Mouse (Mus musculus): Measurements from ENCODE around the gene Efs.
A peak's percentile ranks its signal among the peaks of the same experiment; 100 is the strongest.

Efs gene

GRCm38 (mm10) chr14:54924641-54925348 lies 1.1 kb downstream of the Efs start:
- DNase-seq (ENCODE audit: low spot score in 2 of 2) = no peak

DNA sequence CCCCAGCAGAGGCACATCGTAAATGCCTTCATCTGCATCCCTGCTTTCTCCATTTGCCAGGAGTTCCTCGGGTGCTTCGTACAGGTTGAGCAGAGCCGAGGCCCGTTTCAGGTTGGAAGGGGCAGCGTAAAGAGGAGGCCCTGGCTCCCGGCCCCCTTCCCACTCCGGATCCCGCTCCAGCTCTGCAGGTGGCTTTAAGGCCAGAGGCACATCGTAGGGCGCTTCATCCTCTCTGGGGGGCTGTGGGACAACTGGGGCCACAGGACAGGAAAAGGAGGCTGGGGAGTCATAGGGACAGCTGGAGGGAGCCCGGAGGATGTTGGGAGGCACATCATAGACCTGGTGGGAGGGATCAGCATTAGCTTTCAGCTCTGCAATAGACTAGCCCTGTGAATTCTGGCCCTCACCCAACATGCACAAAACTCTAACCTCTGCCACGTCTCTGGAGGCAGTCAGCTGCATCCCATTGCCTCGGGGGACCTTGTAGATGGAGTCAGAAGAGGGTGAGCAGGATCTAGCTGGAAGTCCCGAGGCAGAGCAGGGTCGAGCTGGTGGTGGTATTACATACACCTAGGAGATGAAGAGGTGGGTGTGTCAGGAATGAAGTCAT lies 5.7 kb downstream of the Efs start:
- no peak for DNase-seq (ENCODE audit: low spot score in 2 of 2)

GRCm38 (mm10) chr14:54913343-54913742 lies 12.6 kb downstream of the Efs start:
- DNase-seq (ENCODE audit: low spot score in 2 of 2) = peak in 1 of 2 experiments; percentile 31

- peak; percentile 84 to 86 for DNase-seq (ENCODE audit: low spot score in 2 of 2)
Measured at GRCm38 (mm10) chr14:54912886-54913285, 13.0 kb downstream of the Efs start, which contains the start of gene Slc22a17. Gene Slc22a17 (minus strand): TSS chr14:54913132.

GRCm38 (mm10) chr14:54912109-54912850 lies 13.6 kb downstream of the Efs start:
- no peak for DNase-seq (ENCODE audit: low spot score in 2 of 2)

DNA sequence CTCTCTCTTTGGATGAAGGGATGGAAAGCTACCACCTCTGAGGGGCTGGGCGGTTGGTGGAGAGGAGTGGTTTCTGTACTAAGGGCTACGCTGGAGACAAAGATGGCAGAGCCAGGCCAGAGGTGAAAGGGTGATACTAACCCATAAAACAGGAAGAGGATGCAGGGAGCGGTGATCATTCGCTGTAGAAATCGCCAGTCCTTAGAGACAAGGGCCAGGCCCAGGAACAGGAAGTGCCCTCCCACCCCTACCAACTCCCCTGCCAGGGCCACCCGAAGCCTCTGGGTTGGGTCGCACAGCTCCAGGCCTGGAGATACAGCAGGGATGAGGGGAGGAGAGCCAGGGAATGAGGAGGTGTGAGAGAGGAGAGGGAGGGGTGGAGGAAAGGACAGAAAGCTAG lies 17.2 kb downstream of the Efs start:
- DNase-seq (ENCODE audit: low spot score in 2 of 2) = no peak

GRCm38 (mm10) chr14:54903641-54904040 lies 22.3 kb downstream of the Efs start:
- DNase-seq (ENCODE audit: low spot score in 2 of 2) = no peak

GRCm38 (mm10) chr14:54900383-54900782 lies 25.5 kb downstream of the Efs start:
- DNase-seq (ENCODE audit: low spot score in 2 of 2) = peak; percentile 67 to 89

DNA sequence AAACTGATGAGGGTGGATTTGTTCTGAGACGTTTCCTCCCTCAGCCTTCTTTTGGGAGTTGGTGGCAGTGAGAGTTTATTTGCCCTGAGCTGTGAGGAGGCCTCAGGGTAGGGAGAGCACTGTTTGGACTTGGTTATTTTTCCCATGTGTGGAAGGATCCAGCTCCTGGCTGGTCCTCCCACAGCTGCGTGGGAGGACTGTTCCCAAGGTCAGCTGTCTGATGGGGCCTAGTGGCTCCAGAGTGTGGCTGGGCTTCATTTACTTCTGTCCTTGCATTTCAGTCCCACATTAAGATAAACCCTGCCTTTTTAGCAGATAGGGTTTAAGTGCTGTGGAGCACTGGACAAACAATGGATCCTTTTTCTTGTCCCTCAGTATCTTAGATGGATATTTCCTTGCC lies 28.5 kb downstream of the Efs start:
- DNase-seq (ENCODE audit: low spot score in 2 of 2) = no peak

GRCm38 (mm10) chr14:54894296-54895151 lies 31.4 kb downstream of the Efs start:
- peak; percentile 31 to 38 for DNase-seq (ENCODE audit: low spot score in 2 of 2)

GRCm38 (mm10) chr14:54893651-54894181 lies 32.2 kb downstream of the Efs start:
- DNase-seq (ENCODE audit: low spot score in 2 of 2) = peak; percentile 98 to 99

GRCm38 (mm10) chr14:54892200-54892599 lies 33.7 kb downstream of the Efs start, which contains the start of gene Pabpn1:
Gene Pabpn1 (plus strand): TSS chr14:54892500.
- no peak for DNase-seq (ENCODE audit: low spot score in 2 of 2)

GRCm38 (mm10) chr14:54885309-54885708 lies 40.6 kb downstream of the Efs start:
- DNase-seq (ENCODE audit: low spot score in 2 of 2) = no peak

DNA sequence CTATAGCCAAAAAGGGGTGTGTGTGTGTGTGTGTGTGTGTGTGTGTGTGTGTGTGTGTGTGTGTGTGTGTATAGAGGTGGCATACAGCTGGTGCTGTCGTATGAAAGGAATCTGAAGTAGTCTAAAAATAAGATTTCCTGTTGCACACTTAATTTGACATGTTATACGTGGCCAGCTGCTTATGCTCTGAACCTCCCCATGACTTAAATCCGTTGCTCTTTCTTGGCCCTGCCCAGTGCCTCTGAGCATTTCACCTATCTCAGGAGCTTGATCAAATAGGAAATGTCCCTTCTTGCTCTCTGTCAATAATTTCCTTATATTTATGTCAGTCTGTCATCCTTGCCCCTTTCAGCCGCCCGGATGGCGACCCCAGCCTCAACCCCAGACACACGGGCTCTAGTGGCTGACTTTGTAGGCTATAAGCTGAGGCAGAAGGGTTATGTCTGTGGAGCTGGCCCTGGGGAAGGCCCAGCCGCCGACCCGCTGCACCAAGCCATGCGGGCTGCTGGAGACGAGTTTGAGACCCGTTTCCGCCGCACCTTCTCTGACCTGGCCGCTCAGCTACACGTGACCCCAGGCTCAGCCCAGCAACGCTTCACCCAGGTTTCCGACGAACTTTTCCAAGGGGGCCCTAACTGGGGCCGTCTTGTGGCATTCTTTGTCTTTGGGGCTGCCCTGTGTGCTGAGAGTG lies 41.8 kb downstream of the Efs start:
- DNase-seq (ENCODE audit: low spot score in 2 of 2) = no peak

- DNase-seq (ENCODE audit: low spot score in 2 of 2) = peak; percentile 61 to 67
Measured at GRCm38 (mm10) chr14:54883154-54884021, 42.5 kb downstream of the Efs start, which contains the start of the genes Bcl2l2 and Gm20521. Gene Bcl2l2 (plus strand): TSS chr14:54883377. Gene Gm20521 (plus strand): TSS chr14:54883441.

- DNase-seq (ENCODE audit: low spot score in 2 of 2) = peak; percentile 64 to 66
Measured at GRCm38 (mm10) chr14:54877048-54877715, 48.7 kb downstream of the Efs start, which contains the start of gene Ppp1r3e. Gene Ppp1r3e (minus strand): TSS chr14:54877550.

GRCm38 (mm10) chr14:54876539-54877047 lies 49.3 kb downstream of the Efs start:
- DNase-seq (ENCODE audit: low spot score in 2 of 2) = peak; percentile 87 to 93

- no peak for DNase-seq (ENCODE audit: low spot score in 2 of 2)
Measured at GRCm38 (mm10) chr14:54875844-54876538, 49.9 kb downstream of the Efs start.
